Mouse (Mus musculus) c-Kit-positive CD71-positive TER-119-positive erythroid progenitor cells, embryonic 14.5 days (primary cell): ENCODE results near the gene Togaram1.

Source experiments
- DNase-seq: peaks from one replicate; pipeline ENCODE4 v3.0.0-alpha.2; 2013; ENCODE audit warnings: low spot score

Gene Togaram1

GRCm38 (mm10) chr12:65048799-65049198, 83.2 kb downstream of the Togaram1 start:
- DNase-seq: no peak

GRCm38 (mm10) chr12:65058203-65058602, 92.6 kb downstream of the Togaram1 start:
- no peak for DNase-seq

- DNase-seq: no peak
Observed at GRCm38 (mm10) chr12:65061082-65061481, 95.5 kb downstream of the Togaram1 start.

- DNase-seq: no peak
Observed at GRCm38 (mm10) chr12:65065241-65065640, 99.6 kb downstream of the Togaram1 start.

GRCm38 (mm10) chr12:65066234-65066633, 100.6 kb downstream of the Togaram1 start:
- DNase-seq: no peak

- DNase-seq: no peak
Observed at GRCm38 (mm10) chr12:65068409-65068808, 102.8 kb downstream of the Togaram1 start.
